Mouse (Mus musculus) G1E (cell line): ENCODE data around the gene Mrpl24.

Source experiments
- CTCF ChIP-seq: IDR thresholded peaks from 2 replicates; pipeline ENCODE4 v1.5.1; 2012; ENCODE audit warnings: low read depth, low read length, inconsistent platforms, mixed read lengths
- GATA1 ChIP-seq: IDR thresholded peaks from 2 replicates; pipeline ENCODE4 v1.6.1; 2012; ENCODE audit warnings: borderline replicate concordance, low read length, inconsistent platforms, mixed read lengths
- GATA2 ChIP-seq: IDR thresholded peaks from 2 replicates; pipeline ENCODE4 v1.6.1; 2012; ENCODE audit warnings: low read depth, low read length, inconsistent platforms, borderline replicate concordance
- POLR2AphosphoS5 ChIP-seq: IDR thresholded peaks from 2 replicates; pipeline ENCODE4 v1.6.1; 2012; ENCODE audit warnings: low read depth, low read length, inconsistent platforms; ENCODE audit not compliant: insufficient replicate concordance
- TAL1 ChIP-seq: conservative IDR thresholded peaks from 2 replicates; pipeline ENCODE4 v1.6.1; 2012; ENCODE audit warnings: low read depth, low read length, inconsistent platforms, mixed read lengths

DNA sequence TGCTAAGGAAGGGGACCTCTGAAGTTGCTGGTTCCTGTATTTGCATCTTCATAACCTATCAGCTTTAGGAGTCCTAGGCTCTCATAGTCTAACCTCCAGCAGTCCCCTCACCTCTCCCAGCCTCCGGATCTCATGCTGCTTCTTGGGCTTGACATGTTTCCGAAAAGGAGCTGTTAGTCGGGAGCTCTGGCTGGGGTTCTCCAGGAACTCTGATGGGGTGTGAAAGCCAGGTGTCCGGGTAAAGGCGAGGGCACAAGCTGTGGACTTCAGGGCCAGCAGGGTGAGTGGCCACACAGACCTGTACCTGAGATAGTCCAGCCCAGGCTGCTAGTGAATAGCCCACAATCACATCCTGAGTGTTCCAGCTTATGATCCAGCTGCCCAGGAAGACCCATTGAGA, 8.1 kb downstream of the Mrpl24 start:
- TF ChIP-seq CTCF (no peak), POLR2AphosphoS5 (no peak), TAL1 (no peak), GATA1 (no peak), GATA2 (no peak)
